Mouse (Mus musculus) central nervous system, embryonic 18 days (tissue): ENCODE data around the gene Itih3. TPM values are rescaled to one million over a fixed set of nuclear protein-coding genes. Genes with fewer than 3 reads are reported as not detected.

Experiments used
- polyA plus RNA-seq: library from polyadenylated mRNA; depleted of rRNA; stranded (reverse); fragments of >200 nt; gene quantifications from 2 replicates; pipeline ENCODE4 v1.2.3, GENCODE M21; 2012; rRNA removed

Itih3 gene
- polyA plus RNA-seq, result 2.3 and 3.1 TPM in 2 replicates

DNA sequence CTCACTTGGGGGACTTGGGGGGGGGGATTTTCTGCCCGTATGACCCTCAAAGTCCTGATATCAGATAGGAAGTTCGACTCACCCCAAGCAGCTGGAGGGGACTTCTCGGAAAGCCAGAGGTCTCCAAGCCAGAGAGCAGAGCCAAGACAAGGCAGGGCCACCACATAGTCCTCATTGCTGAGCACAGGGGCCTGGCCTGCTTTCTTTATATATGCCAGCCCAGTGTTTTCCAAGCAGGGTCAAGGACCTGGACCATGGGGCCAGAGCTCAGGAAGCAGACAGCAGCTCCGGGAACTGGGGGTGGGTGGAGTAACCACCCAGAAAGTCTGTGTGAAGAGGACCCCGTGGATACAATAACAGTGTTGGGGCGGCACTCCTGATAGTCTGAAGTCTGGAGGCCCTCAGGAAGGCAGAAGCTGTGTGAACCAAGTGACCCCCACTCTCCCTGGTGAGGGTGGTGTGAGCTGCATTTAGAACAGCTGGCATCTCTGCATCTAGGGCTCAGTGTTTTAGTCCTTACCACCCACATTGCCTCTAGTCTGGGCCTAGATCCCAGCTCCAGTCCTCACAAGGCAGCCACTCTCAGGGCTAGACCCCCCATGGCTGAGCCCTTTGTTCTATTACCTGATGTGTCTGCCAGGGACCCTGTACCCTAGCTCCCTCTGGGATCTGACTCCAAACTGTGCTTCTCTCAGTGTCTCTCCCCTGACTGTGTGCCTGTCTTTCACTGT, at the start of gene Itih3:
TSS of gene Itih3 (minus strand) at position 386 of the 731 bp plus-strand sequence.

DNA sequence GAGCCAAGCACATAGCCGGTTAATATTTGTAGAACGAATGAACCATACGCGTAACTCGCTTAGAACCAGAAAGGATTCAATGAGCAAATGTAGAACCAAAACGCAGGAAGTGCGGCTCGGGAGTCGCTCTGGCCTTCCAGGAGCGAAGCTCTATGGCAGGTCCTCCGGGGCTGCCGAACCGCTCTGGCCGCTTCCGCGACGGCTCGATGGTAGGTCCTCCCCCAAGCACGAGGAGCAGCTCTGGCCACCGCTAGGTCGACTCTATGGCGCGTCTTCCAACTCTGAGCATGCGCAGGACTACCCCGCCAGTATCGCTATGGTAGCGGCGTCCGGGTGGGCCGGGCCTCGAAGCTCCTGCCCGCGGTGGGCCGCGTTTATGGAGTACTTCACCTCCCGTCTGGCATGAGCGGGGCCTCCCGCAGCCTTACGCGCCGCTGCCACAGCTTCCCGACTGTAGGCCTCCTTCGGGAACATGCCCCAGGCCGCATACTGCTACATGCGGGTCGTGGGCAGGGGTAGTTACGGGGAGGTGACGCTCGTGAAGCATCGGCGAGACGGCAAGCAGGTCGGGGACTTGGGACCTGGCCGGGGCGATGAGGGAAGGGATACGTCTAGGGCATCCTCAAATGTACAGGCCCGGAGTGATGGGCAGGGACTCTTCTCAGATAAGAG, 27.7 kb upstream of the Itih3 start, which contains the start of gene Nek4:
TSS of gene Nek4 (plus strand) at position 224 of the 672 bp plus-strand sequence.

DNA sequence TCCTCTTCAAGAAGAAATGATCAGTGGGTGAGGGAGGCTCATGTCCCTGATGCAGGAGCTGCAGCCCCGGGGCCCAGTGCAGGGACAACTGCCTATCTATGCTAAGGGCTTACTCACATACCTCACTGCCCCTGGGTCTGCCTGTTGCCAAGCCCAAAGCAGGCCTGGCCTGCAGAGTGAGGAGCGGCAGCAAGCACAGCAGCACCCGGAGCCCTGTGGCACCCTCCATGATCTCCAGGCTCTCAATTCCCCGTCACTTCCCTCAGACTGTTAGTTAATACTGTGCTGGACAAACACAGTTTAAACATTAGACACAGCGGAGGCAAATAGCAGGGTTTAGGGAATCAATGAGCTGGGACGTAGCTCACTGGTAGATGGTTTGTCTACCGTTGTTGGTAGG, 19.5 kb upstream of the Itih3 start, which contains the start of gene Itih1:
TSS of gene Itih1 (minus strand) at position 252 of the 400 bp plus-strand sequence.

DNA sequence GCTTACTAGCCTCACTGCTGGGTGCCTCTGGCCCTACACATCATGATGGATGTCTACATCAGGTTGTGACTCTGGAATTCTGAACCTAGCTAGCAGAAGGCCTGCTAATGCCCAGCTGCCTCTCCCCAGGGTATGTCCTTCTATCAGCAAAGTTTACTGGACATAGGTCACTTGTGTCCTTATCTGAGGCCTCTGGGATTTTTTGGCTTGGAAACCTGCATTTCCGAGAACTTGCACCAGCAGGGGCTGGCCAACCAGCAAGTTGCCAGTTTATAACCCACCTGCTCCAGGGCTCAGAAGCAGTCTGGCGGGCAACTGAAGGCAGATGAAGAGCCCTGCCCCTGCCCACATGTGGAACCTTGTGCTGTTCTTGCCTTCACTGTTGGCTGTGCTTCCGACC, 37.4 kb downstream of the Itih3 start, which contains the start of gene Itih4:
TSS of gene Itih4 (plus strand) at position 273 of the 400 bp plus-strand sequence.

DNA sequence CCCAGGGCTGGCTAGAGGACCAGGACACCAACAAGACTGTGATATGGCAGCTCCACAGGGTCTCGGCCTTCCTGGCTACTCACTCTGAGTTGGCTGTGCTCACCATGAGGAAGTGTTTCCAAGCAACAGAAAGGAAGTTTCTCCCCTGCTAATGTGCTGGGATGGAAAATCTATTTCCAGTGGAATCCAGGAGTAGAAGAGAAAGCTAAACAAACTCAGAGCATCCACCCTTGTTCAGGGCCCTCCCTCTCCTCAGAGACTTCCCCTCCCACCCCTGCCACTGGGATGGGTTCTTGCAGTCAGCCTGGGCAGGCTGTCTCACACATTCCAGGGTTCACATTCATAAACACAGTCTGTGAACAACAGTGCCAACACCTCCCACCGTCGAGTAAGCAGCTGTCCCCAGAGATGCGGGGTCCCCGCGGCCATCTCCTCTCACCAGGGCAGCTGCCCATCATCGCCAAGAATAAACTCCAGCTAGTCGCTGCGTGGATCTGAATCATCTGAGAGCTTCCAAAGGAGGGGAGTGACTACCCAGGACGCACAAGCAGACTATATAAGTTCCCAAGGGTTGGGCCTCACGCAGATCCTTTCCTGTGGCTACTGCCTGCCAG, 44.5 kb downstream of the Itih3 start, which contains the start of gene Mustn1:
TSS of gene Mustn1 (plus strand) at position 243 of the 614 bp plus-strand sequence.

Other genes with a start within 250 kb of the Itih3 start
- 7.1 TPM in 2 replicates for gene Sfmbt1, start 208.9 kb downstream of the Itih3 start, polyA plus RNA-seq
- 27.9 and 28.8 TPM in 2 replicates for gene Tmem110, start 98.2 kb downstream of the Itih3 start, polyA plus RNA-seq
- gene Mustn1, start 44.6 kb downstream of the Itih3 start, polyA plus RNA-seq, result 0.69 and 3.0 TPM in 2 replicates
- 0.06 and 0.09 TPM in 2 replicates for gene Itih4, start 37.3 kb downstream of the Itih3 start, polyA plus RNA-seq
- not detected in 2 replicates for gene Itih1, start 19.5 kb upstream of the Itih3 start, polyA plus RNA-seq
- gene Nek4, start 27.6 kb upstream of the Itih3 start, polyA plus RNA-seq, result 12.7 and 13.3 TPM in 2 replicates
- 130 and 145 TPM in 2 replicates for gene Glt8d1, start 77.6 kb upstream of the Itih3 start, polyA plus RNA-seq
- 273 and 290 TPM in 2 replicates for gene Spcs1, start 77.9 kb upstream of the Itih3 start, polyA plus RNA-seq
- gene Pbrm1, start 95.4 kb upstream of the Itih3 start, polyA plus RNA-seq, result 38.0 and 38.1 TPM in 2 replicates
- 77.5 and 80.2 TPM in 2 replicates for gene Gnl3, start 95.4 kb upstream of the Itih3 start, polyA plus RNA-seq
- gene Smim4, start 205.2 kb upstream of the Itih3 start, polyA plus RNA-seq, result 28.0 and 28.7 TPM in 2 replicates
- gene Nt5dc2, start 207.3 kb upstream of the Itih3 start, polyA plus RNA-seq, result 136 and 140 TPM in 2 replicates
- gene Stab1, start 244.9 kb upstream of the Itih3 start, polyA plus RNA-seq, result 18.6 and 21.0 TPM in 2 replicates